Mouse (Mus musculus) gastrocnemius, adult 2 months (tissue): ENCODE data around the gene Ulk4. TPM values are rescaled to one million over a fixed set of nuclear protein-coding genes. Genes with fewer than 3 reads are reported as not detected.
A peak's percentile ranks its signal among the peaks of the same experiment; 100 is the strongest.

ENCODE experiments used
- DNase-seq: peaks from one replicate; pipeline ENCODE4 v3.0.0; 2022
- H3K27ac ChIP-seq: fragments of 200-600 bp; 2 replicates; pipeline ENCODE4 v1.8.1; 2022; ENCODE audit warnings: mild to moderate bottlenecking
- H3K4me3 ChIP-seq: fragments of 200-600 bp; 2 replicates; pipeline ENCODE4 v1.8.1; 2022; ENCODE audit warnings: mild to moderate bottlenecking, moderate library complexity
- CTCF ChIP-seq: fragments of 200-600 bp; IDR thresholded peaks from 2 replicates; pipeline ENCODE4 v1.8.1; 2022; ENCODE audit warnings: antibody characterized with exemption, mild to moderate bottlenecking, moderate library complexity
- intact Hi-C: fragments of 180-260 bp; cut with DNase I; formaldehyde crosslinking; loops from one replicate; pipeline ENCODE4 v1.15.1; 2025
- total RNA-seq, 2 experiments: library from RNA; stranded (reverse); gene quantifications; 2 replicates each; pipeline ENCODE4 v1.2.3; 2021

The Ulk4 gene
- total RNA-seq, 2 experiments from 2014 or later = 0.11 to 0.36 TPM

GRCm38 (mm10) chr9:120991801-120992200 is 285.2 kb downstream of the Ulk4 start:
- no peak for TF ChIP-seq CTCF
- DNase-seq = no peak
- Histone ChIP-seq H3K4me3 (no peak overlapping the region), H3K27ac (no peak overlapping the region)
- intact Hi-C loops = no loop called here

- intact Hi-C loops = no loop called here
- DNase-seq = no peak
- no peak overlapping the region for H3K27ac ChIP-seq
- no peak for TF ChIP-seq CTCF
- no peak overlapping the region for H3K4me3 ChIP-seq
Measured at GRCm38 (mm10) chr9:120989806-120990700, 286.9 kb downstream of the Ulk4 start.

GRCm38 (mm10) chr9:120988088-120988487 is 288.9 kb downstream of the Ulk4 start:
- no peak overlapping the region for H3K27ac ChIP-seq
- no peak for TF ChIP-seq CTCF
- intact Hi-C loops = no loop called here

GRCm38 (mm10) chr9:120986994-120987393 is 290.0 kb downstream of the Ulk4 start:
- DNase-seq = no peak
- intact Hi-C loops = no loop called here
- Histone ChIP-seq H3K27ac (no peak overlapping the region), H3K4me3 (no peak overlapping the region)
- no peak for TF ChIP-seq CTCF

More at GRCm38 (mm10) chr9:120988088-120988487, 288.9 kb downstream of the Ulk4 start:
- H3K4me3 ChIP-seq = no peak overlapping the region
- DNase-seq = no peak

GRCm38 (mm10) chr9:120986255-120986654 is 290.7 kb downstream of the Ulk4 start:
- intact Hi-C loops = no loop called here

GRCm38 (mm10) chr9:120985524-120985923 is 291.5 kb downstream of the Ulk4 start:
- no peak overlapping the region for H3K4me3 ChIP-seq
- H3K27ac ChIP-seq = no peak overlapping the region
- no peak for TF ChIP-seq CTCF
- intact Hi-C loops = no loop called here
- no peak for DNase-seq

More at GRCm38 (mm10) chr9:120986255-120986654, 290.7 kb downstream of the Ulk4 start:
- Histone ChIP-seq H3K27ac (no peak overlapping the region), H3K4me3 (no peak overlapping the region)
- no peak for DNase-seq
- TF ChIP-seq CTCF = no peak

GRCm38 (mm10) chr9:120985009-120985408 is 292.0 kb downstream of the Ulk4 start:
- TF ChIP-seq CTCF = no peak
- no peak for DNase-seq
- intact Hi-C loops = no loop called here
- Histone ChIP-seq H3K27ac (no peak overlapping the region), H3K4me3 (no peak overlapping the region)

GRCm38 (mm10) chr9:120984509-120984908 is 292.5 kb downstream of the Ulk4 start:
- no peak overlapping the region for H3K27ac ChIP-seq
- intact Hi-C loops = no loop called here
- TF ChIP-seq CTCF = no peak
- DNase-seq = no peak
- no peak overlapping the region for H3K4me3 ChIP-seq

GRCm38 (mm10) chr9:120983849-120984248 is 293.1 kb downstream of the Ulk4 start:
- intact Hi-C loops = no loop called here
- no peak overlapping the region for H3K4me3 ChIP-seq
- no peak for TF ChIP-seq CTCF
- no peak for DNase-seq
- no peak overlapping the region for H3K27ac ChIP-seq

- H3K27ac ChIP-seq = no peak overlapping the region
- TF ChIP-seq CTCF = no peak
- no peak overlapping the region for H3K4me3 ChIP-seq
- DNase-seq = no peak
- intact Hi-C loops = no loop called here
Measured at GRCm38 (mm10) chr9:120981777-120982176, 295.2 kb downstream of the Ulk4 start.

- Histone ChIP-seq H3K4me3 (no peak overlapping the region), H3K27ac (no peak overlapping the region)
- DNase-seq = peak; percentile 9
- no peak for TF ChIP-seq CTCF
- intact Hi-C loops = no loop called here
Measured at GRCm38 (mm10) chr9:120976856-120977255, 300.1 kb downstream of the Ulk4 start.

GRCm38 (mm10) chr9:120976158-120976557 is 300.8 kb downstream of the Ulk4 start:
- TF ChIP-seq CTCF = no peak
- H3K27ac ChIP-seq = no peak overlapping the region
- no peak overlapping the region for H3K4me3 ChIP-seq
- peak; percentile 20 for DNase-seq
- intact Hi-C loops = no loop called here

GRCm38 (mm10) chr9:120974209-120974608 is 302.8 kb downstream of the Ulk4 start:
- Histone ChIP-seq H3K4me3 (no peak overlapping the region), H3K27ac (no peak overlapping the region)
- no peak for DNase-seq
- TF ChIP-seq CTCF = no peak
- intact Hi-C loops = no loop called here

GRCm38 (mm10) chr9:120973026-120973515 is 303.9 kb downstream of the Ulk4 start:
- Histone ChIP-seq H3K27ac (no peak overlapping the region), H3K4me3 (no peak overlapping the region)
- peak; percentile 5 for DNase-seq
- no peak for TF ChIP-seq CTCF
- intact Hi-C loops = no loop called here
